Mouse (Mus musculus) forebrain, embryonic 10.5 days (tissue): ENCODE data around the gene Dnajc22. TPM values are rescaled to one million over a fixed set of nuclear protein-coding genes. Genes with fewer than 3 reads are reported as not detected.
"Not testable (repeated sequence)": the region's sequence is repeated elsewhere in the genome, so short reads cannot be mapped to it uniquely, and the experiment has no call there.

Experiments used
- DNase-seq: peaks from one replicate; pipeline ENCODE4 v3.0.0-alpha.2; 2017; ENCODE audit warnings: low spot score; ENCODE audit errors: extremely low spot score
- H3K27ac ChIP-seq: fragments of 300-500 bp; sonication (generic); 2 replicates; pipeline ENCODE4 v1.5.1; 2016; ENCODE audit warnings: mild to moderate bottlenecking
- H3K27me3 ChIP-seq: fragments of 300-500 bp; sonication (generic); 2 replicates; pipeline ENCODE4 v1.6.1; 2016; ENCODE audit warnings: mild to moderate bottlenecking; ENCODE audit not compliant: poor library complexity, severe bottlenecking
- H3K36me3 ChIP-seq: fragments of 300-500 bp; sonication (generic); replicated peaks from 2 replicates; pipeline ENCODE4 v1.6.1; 2016; ENCODE audit warnings: mild to moderate bottlenecking, moderate library complexity
- H3K4me1 ChIP-seq: fragments of 300-500 bp; sonication (generic); 2 replicates; pipeline ENCODE4 v1.6.1; 2016
- H3K4me3 ChIP-seq: fragments of 300-500 bp; sonication (generic); 2 replicates; pipeline ENCODE4 v1.5.1; 2016; ENCODE audit warnings: mild to moderate bottlenecking, moderate library complexity
- H3K9me3 ChIP-seq: fragments of 300-500 bp; sonication (generic); 2 replicates; pipeline ENCODE4 v1.6.1; 2016; ENCODE audit warnings: mild to moderate bottlenecking, moderate library complexity
- WGBS: fragments of 180-500 bp; shearing (Covaris S2); methylation state at CpG from one replicate; pipeline ENCODE4 v1.1.7; 2016; 5-methylcytosine and 5-hydroxymethylcytosine counted together
- polyA plus RNA-seq: library from polyadenylated mRNA; unstranded; fragments of >200 nt; fragmentation: Nextera tagmentation; extraction: Ambion mirVana; gene quantifications from 2 replicates; pipeline ENCODE4 v1.2.1, GENCODE M21; 2016

The Dnajc22 gene
- 1.0 and 1.2 TPM in 2 replicates for polyA plus RNA-seq

- DNase-seq: peak; percentile 36
- Histone ChIP-seq H3K9me3 (no peaks in the 10 kb centered on the region), H3K4me1 (peaks cover 79% of the 10 kb centered on the region), H3K4me3 (peak within 1 kb of the TSS; percentile 60), H3K27ac (peak within 1 kb of the TSS; percentile 82), H3K27me3 (peaks cover 98% of the 10 kb centered on the region), H3K36me3 (no peaks in the 10 kb centered on the region)
- WGBS: 7% methylated on average over 8 of the region's 8 CpGs
Measured at GRCm38 (mm10) chr15:99092870-99093269, at the start of gene Dnajc22. TSS of gene Dnajc22 (plus strand) at chr15:99093170.

- Histone ChIP-seq H3K36me3 (no peaks in the 10 kb centered on the region), H3K9me3 (no peaks in the 10 kb centered on the region), H3K27ac (0 out of 2 replicates have a peak overlapping the region, but pooled peaks have one; percentile 31), H3K4me1 (peaks cover 19% of the 10 kb centered on the region), H3K4me3 (no peak overlapping the region), H3K27me3 (peaks cover 41% of the 10 kb centered on the region)
- no peak for DNase-seq
- 61% methylated on average over 3 of the region's 3 CpGs for WGBS
Measured at GRCm38 (mm10) chr15:99044854-99045253, 48.1 kb upstream of the Dnajc22 start.

DNA sequence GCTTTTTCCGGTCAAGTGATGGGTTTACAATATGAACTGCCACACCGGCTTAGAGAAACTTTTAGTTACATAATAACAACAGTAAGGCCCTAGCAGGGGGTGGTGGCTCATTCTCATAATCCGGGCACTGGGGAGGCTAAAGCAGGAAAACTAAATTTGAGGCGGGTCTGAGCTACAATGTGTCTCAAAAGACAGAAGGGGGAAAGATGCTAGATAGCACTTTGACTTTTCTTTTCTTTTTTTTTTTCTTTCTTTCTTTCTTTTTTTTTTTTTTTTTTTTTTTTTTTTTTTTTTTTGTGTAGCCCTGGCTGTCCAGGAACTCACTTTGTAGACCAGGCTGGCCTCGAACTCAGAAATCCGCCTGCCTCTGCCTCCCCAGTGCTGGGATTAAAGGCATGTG lies 47.2 kb upstream of the Dnajc22 start:
- WGBS: 91% methylated on average over 6 of the region's 6 CpGs
- not testable (repeated sequence) for H3K9me3 ChIP-seq, H3K36me3 ChIP-seq, H3K27ac ChIP-seq, DNase-seq, H3K4me3 ChIP-seq
- peaks cover 49% of the 10 kb centered on the region for H3K27me3 ChIP-seq
- H3K4me1 ChIP-seq: peaks cover 18% of the 10 kb centered on the region

GRCm38 (mm10) chr15:99049473-99050253 lies 43.3 kb upstream of the Dnajc22 start:
- Histone ChIP-seq H3K9me3 (no peaks in the 10 kb centered on the region), H3K4me1 (peaks cover 20% of the 10 kb centered on the region), H3K27ac (no peak overlapping the region), H3K27me3 (peaks cover 74% of the 10 kb centered on the region), H3K4me3 (no peak overlapping the region), H3K36me3 (no peaks in the 10 kb centered on the region)
- peak; percentile 59 for DNase-seq
- WGBS: 35% methylated on average over 13 of the region's 13 CpGs

- peaks cover 95% of the 10 kb centered on the region for H3K27me3 ChIP-seq
- no peak for DNase-seq
- H3K36me3 ChIP-seq: no peaks in the 10 kb centered on the region
- H3K4me1 ChIP-seq: peaks cover 38% of the 10 kb centered on the region
- H3K9me3 ChIP-seq: no peaks in the 10 kb centered on the region
- 0 out of 2 replicates have a peak overlapping the region, but pooled peaks have one; percentile 9 for H3K4me3 ChIP-seq
- no peak overlapping the region for H3K27ac ChIP-seq
- 9% methylated on average over 9 of the region's 9 CpGs for WGBS
Measured at GRCm38 (mm10) chr15:99053373-99053772, 39.6 kb upstream of the Dnajc22 start.

GRCm38 (mm10) chr15:99055040-99055439 lies 37.9 kb upstream of the Dnajc22 start, which contains the start of gene Prph:
TSS of gene Prph (plus strand) at chr15:99055174.
- H3K27ac ChIP-seq: peak within 1 kb of the TSS; percentile 17; the same call in 1 of the 2 replicates
- WGBS: 2% methylated on average over 30 of the region's 30 CpGs
- H3K4me3 ChIP-seq: peak within 1 kb of the TSS; percentile 48
- peaks cover 99% of the 10 kb centered on the region for H3K27me3 ChIP-seq
- no peaks in the 10 kb centered on the region for H3K9me3 ChIP-seq
- DNase-seq: no peak
- peaks cover 38% of the 10 kb centered on the region for H3K4me1 ChIP-seq
- no peaks in the 10 kb centered on the region for H3K36me3 ChIP-seq

DNA sequence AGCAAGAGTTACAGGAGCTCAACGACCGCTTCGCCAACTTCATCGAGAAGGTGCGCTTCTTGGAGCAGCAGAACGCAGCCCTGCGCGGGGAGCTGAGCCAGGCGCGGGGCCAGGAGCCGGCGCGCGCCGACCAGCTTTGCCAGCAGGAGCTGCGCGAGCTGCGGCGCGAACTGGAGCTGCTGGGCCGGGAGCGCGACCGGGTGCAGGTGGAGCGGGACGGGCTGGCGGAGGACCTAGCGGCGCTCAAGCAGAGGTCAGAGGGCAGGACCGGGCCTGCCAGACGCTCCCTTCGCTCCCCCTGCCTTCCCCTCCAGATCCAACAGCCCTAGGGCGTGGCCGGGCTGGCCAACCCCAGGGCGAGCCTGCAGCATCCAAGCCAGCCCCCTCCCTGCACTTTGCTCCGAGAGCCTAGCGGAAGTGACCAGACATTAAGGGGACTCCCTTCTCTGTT lies 37.4 kb upstream of the Dnajc22 start:
- peak; percentile 36 for DNase-seq
- under 1% methylated on average over 37 of the region's 37 CpGs for WGBS
- H3K4me1 ChIP-seq: peaks cover 38% of the 10 kb centered on the region
- H3K27ac ChIP-seq: peak overlapping the region; percentile 17; the same call in 1 of the 2 replicates
- peak overlapping the region; percentile 48 for H3K4me3 ChIP-seq
- peaks cover 99% of the 10 kb centered on the region for H3K27me3 ChIP-seq
- no peaks in the 10 kb centered on the region for H3K9me3 ChIP-seq
- H3K36me3 ChIP-seq: no peaks in the 10 kb centered on the region

DNA sequence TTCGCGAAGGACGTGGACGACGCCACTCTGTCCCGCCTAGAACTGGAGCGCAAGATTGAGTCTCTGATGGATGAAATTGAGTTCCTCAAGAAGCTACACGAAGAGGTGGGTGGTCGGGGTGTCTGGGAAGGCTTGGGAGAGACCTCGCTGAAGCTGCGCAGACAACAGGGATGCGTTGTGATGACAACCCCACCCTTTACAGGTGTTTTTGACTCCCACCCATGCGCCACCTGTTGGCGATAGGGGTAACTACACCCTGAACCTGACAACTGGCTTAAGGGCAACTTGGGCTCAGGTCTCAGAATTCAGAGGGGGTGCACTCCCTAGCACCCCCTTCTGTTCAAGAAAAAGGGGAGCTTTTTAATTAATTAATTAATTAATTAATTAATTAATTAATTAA lies 36.6 kb upstream of the Dnajc22 start:
- Histone ChIP-seq H3K36me3 (no peaks in the 10 kb centered on the region), H3K27me3 (peaks cover 96% of the 10 kb centered on the region), H3K4me3 (peak overlapping the region; percentile 48), H3K27ac (no peak overlapping the region), H3K4me1 (peaks cover 38% of the 10 kb centered on the region), H3K9me3 (no peaks in the 10 kb centered on the region)
- 7% methylated on average over 14 of the region's 14 CpGs for WGBS
- DNase-seq: peak; percentile 38

- H3K4me3 ChIP-seq: no peak overlapping the region
Measured at GRCm38 (mm10) chr15:99065557-99066165, 27.3 kb upstream of the Dnajc22 start.

DNA sequence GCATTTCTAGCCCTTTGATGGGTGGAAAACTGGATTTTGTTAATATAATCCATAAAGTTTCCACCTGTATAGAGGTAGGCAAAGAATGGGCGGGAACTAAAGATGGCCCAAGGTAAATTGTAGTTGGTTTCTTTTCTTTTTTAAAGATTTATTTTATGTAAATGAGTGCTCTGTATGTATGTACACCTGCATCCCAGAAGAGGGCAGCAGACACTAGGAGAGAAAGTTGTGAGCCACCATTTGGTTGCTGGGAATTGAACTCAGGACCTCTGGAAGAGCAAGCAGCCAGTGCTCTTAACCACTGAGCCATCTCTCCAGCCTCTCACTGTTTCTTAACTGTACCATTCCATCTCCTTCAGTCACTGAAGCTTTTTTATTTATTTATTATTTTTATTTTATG lies 21.0 kb upstream of the Dnajc22 start:
- H3K9me3 ChIP-seq: no peaks in the 10 kb centered on the region
- H3K4me3 ChIP-seq: no peak overlapping the region
- peaks cover 22% of the 10 kb centered on the region for H3K4me1 ChIP-seq
- H3K36me3 ChIP-seq: peaks cover 7% of the 10 kb centered on the region
- H3K27ac ChIP-seq: no peak overlapping the region
- 0 out of 2 replicates have a peak, but pooled peaks cover 5% of the 10 kb centered on the region for H3K27me3 ChIP-seq
- WGBS: 89% methylated on average over 1 of the region's 1 CpGs
- no peak for DNase-seq

More at GRCm38 (mm10) chr15:99065557-99066165, 27.3 kb upstream of the Dnajc22 start:
- no peak for DNase-seq
- Histone ChIP-seq H3K36me3 (no peaks in the 10 kb centered on the region), H3K27me3 (peaks cover 16% of the 10 kb centered on the region), H3K9me3 (no peaks in the 10 kb centered on the region), H3K27ac (no peak overlapping the region), H3K4me1 (no peaks in the 10 kb centered on the region)
- WGBS: 85% methylated on average over 12 of the region's 12 CpGs

DNA sequence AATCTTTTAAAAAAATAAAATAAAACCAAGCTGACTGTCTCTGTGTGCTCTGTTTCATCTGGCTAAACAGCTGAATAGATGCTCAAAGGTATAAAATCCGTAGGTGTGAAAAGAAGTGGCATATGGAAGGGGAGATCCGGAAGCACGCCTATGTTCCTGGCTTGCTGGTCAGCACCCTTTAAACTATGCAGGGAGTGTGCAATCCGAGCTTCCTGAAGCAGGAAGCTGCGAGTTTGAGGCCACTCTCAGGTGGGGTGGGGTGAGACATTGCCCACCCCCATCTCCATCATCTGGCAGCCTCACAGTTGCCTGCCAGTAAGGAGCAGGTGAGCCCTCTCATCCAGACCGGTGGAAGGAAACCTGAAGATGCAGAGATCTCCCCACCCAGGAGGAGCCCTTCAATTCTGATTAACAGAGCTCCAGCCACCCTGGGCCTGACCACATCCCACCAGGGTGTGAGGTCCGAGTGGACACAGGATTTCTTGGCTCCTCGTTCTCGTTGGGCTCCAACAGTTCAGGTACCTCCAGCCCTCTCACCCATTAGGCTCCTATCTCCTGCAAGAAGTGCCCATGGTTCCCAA lies 18.9 kb upstream of the Dnajc22 start, which contains the start of gene Troap:
Troap (plus strand) TSS at position 557 of the 581 bp plus-strand sequence.
- no peak for DNase-seq
- Histone ChIP-seq H3K4me3 (peak within 1 kb of the TSS; percentile 80), H3K27ac (peak within 1 kb of the TSS; percentile 95), H3K27me3 (0 out of 2 replicates have a peak, but pooled peaks cover 5% of the 10 kb centered on the region), H3K4me1 (peaks cover 42% of the 10 kb centered on the region), H3K9me3 (no peaks in the 10 kb centered on the region), H3K36me3 (peaks cover 28% of the 10 kb centered on the region)
- 27% methylated on average over 9 of the region's 9 CpGs for WGBS

GRCm38 (mm10) chr15:99074600-99075333 lies 18.2 kb upstream of the Dnajc22 start:
- Histone ChIP-seq H3K36me3 (peaks cover 35% of the 10 kb centered on the region), H3K27ac (peak overlapping the region; percentile 95), H3K4me3 (peak overlapping the region; percentile 80), H3K4me1 (peaks cover 42% of the 10 kb centered on the region), H3K9me3 (no peaks in the 10 kb centered on the region), H3K27me3 (no peaks in the 10 kb centered on the region)
- DNase-seq: peak; percentile 99
- under 1% methylated on average over 44 of the region's 44 CpGs for WGBS
